Mouse (Mus musculus): ENCODE data around the gene Tent5c. TPM values are rescaled to one million over a fixed set of nuclear protein-coding genes. Genes with fewer than 3 reads are reported as not detected.

The Tent5c gene
- polyA plus RNA-seq, 1 experiment from 2014 or later: 31.3 TPM

DNA sequence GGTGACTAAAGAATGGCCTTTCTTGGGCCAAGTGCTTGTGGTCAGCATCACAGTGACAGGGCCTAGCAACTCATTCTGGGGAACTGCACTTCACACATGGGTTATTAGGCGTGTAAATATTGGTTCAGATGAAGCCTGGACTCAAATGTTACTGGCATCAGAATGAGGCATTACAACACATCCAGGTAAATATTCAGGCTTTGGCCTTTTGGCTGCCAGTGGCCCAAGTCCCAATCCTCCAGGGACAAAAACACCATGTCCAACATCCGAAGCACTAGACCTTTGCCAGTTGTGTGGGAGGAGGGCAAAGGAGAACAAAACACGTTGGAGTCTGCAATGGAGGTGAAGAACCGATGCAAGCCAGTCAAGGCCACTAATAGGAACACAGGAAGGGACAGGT, 22.6 kb downstream of the Tent5c start:
- WGBS: 81% methylated on average over 4 of the region's 4 CpGs
- no peak overlapping the region for H3K4me2 ChIP-seq
- ATAC-seq (ENCODE audit: extremely low read depth, insufficient number of reproducible peaks, low FRiP score, low TSS enrichment): no peak

GRCm38 (mm10) chr3:100464596-100464995, 24.5 kb downstream of the Tent5c start:
- no peak overlapping the region for H3K4me3 ChIP-seq
- H3K9me3 ChIP-seq: no peaks in the 10 kb centered on the region
- no peak overlapping the region for H3K27ac ChIP-seq (replicated peaks)
- no peak overlapping the region for H3K4me2 ChIP-seq
- H3K27me3 ChIP-seq (replicated peaks): no peaks in the 10 kb centered on the region
- H3K36me3 ChIP-seq: no peaks in the 10 kb centered on the region
- H3K4me1 ChIP-seq: peaks cover 16% of the 10 kb centered on the region
- WGBS: 92% methylated on average over 5 of the region's 5 CpGs
- no peak overlapping the region for H3K9ac ChIP-seq
- no peak for ATAC-seq (ENCODE audit: extremely low read depth, insufficient number of reproducible peaks, low FRiP score, low TSS enrichment)

More for the DNA sequence above, 22.6 kb downstream of the Tent5c start:
- Histone ChIP-seq H3K9ac (no peak overlapping the region), H3K4me3 (no peak overlapping the region), H3K27me3 (replicated peaks) (no peaks in the 10 kb centered on the region), H3K27ac (replicated peaks) (no peak overlapping the region), H3K36me3 (no peaks in the 10 kb centered on the region), H3K4me1 (peaks cover 16% of the 10 kb centered on the region), H3K9me3 (no peaks in the 10 kb centered on the region)

- no peak overlapping the region for H3K4me3 ChIP-seq
- H3K9ac ChIP-seq: no peak overlapping the region
- no peaks in the 10 kb centered on the region for H3K27me3 ChIP-seq (replicated peaks)
- H3K36me3 ChIP-seq: no peaks in the 10 kb centered on the region
- ATAC-seq (ENCODE audit: extremely low read depth, insufficient number of reproducible peaks, low FRiP score, low TSS enrichment): no peak
- H3K4me2 ChIP-seq: peak overlapping the region; percentile 57
- WGBS: 53% methylated on average over 2 of the region's 2 CpGs
- H3K9me3 ChIP-seq: no peaks in the 10 kb centered on the region
- no peak overlapping the region; the same call in 1 of the 2 replicates for H3K27ac ChIP-seq (replicated peaks)
- H3K4me1 ChIP-seq: peaks cover 16% of the 10 kb centered on the region
Measured at GRCm38 (mm10) chr3:100463959-100464265, 25.2 kb downstream of the Tent5c start.

DNA sequence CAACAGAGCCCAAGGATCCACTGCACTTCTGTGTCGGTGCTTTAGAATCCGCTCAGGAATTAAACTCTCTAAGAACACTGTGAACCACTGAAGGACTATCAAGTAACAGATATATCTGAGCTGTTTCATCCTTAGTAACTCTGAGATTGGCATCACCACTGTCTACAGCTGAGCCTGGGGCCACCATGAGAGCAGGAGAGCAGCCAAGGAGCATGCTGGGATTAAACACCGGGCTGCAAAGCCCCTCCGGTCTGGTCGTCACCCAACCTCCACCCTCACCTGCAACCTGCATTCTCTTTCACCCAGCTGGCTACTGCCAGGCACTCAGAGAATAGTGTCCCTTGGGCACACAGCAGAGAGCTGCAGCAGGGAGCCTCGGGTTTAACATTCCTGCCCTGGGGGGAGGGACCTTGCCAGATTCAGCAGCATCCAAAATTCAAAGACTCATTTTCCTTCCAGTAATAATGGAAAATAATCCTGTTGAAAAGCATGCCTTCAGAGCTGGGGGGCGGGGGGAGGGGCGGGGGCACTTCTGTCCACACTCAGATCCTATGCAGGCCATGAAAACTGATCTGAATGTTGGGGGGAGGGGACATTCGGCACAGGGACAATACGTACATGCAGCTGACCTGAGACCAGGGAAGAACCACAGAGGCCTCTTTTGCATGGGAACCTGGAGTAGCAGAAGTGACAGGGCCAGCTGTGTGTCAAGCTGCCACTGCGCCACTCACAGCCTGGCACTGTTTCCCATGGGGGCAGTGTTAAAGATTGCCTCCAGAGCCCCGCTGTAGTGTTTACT, 25.8 kb downstream of the Tent5c start:
- Histone ChIP-seq H3K4me3 (peak overlapping the region; percentile 3; the same call in 1 of the 2 replicates), H3K4me1 (peaks cover 16% of the 10 kb centered on the region), H3K27ac (replicated peaks) (no peak overlapping the region; the same call in 1 of the 2 replicates), H3K9me3 (no peaks in the 10 kb centered on the region), H3K4me2 (peak overlapping the region; percentile 57), H3K9ac (peak overlapping the region; percentile 17; the same call in 1 of the 2 replicates), H3K27me3 (replicated peaks) (no peaks in the 10 kb centered on the region), H3K36me3 (no peaks in the 10 kb centered on the region)
- no peak for ATAC-seq (ENCODE audit: extremely low read depth, insufficient number of reproducible peaks, low FRiP score, low TSS enrichment)
- WGBS: 21% methylated on average over 12 of the region's 12 CpGs

- Histone ChIP-seq H3K36me3 (no peaks in the 10 kb centered on the region), H3K4me1 (peaks cover 16% of the 10 kb centered on the region), H3K4me2 (no peak overlapping the region), H3K4me3 (no peak overlapping the region), H3K9ac (no peak overlapping the region), H3K9me3 (no peaks in the 10 kb centered on the region), H3K27me3 (replicated peaks) (no peaks in the 10 kb centered on the region), H3K27ac (replicated peaks) (no peak overlapping the region)
- WGBS: 76% methylated on average over 8 of the region's 8 CpGs
- ATAC-seq (ENCODE audit: extremely low read depth, insufficient number of reproducible peaks, low FRiP score, low TSS enrichment): no peak
Measured at GRCm38 (mm10) chr3:100462235-100463083, 26.7 kb downstream of the Tent5c start.

DNA sequence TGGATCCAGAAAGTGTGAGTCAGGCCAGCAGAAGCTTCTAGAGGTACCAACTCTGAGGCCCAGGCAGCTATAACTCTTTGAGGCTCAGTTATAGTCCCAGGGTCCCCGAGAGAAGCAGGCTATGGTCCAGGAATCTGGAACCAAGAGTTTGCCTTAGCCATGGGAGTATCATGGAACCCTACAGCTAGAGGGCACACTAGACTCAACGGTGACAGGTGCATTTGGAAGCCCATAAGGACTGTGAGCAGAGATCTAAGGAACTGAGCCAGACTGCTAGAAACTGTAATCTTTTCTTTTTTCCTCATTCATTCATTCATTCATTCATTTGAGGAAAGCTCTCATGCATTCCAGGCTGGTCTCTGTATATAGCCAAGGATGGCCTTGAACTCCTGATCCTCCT, 28.6 kb downstream of the Tent5c start:
- H3K4me3 ChIP-seq: no peak overlapping the region
- H3K27ac ChIP-seq (replicated peaks): no peak overlapping the region
- WGBS: 79% methylated on average over 2 of the region's 2 CpGs
- H3K4me2 ChIP-seq: no peak overlapping the region
- peaks cover 16% of the 10 kb centered on the region for H3K4me1 ChIP-seq
- no peaks in the 10 kb centered on the region for H3K36me3 ChIP-seq
- no peaks in the 10 kb centered on the region for H3K27me3 ChIP-seq (replicated peaks)
- H3K9ac ChIP-seq: no peak overlapping the region
- no peak for ATAC-seq (ENCODE audit: extremely low read depth, insufficient number of reproducible peaks, low FRiP score, low TSS enrichment)
- no peaks in the 10 kb centered on the region for H3K9me3 ChIP-seq

- no peaks in the 10 kb centered on the region for H3K36me3 ChIP-seq
- no peak for ATAC-seq (ENCODE audit: extremely low read depth, insufficient number of reproducible peaks, low FRiP score, low TSS enrichment)
- H3K27ac ChIP-seq (replicated peaks): no peak overlapping the region
- WGBS: 82% methylated on average over 7 of the region's 7 CpGs
- no peak overlapping the region for H3K4me3 ChIP-seq
- H3K9me3 ChIP-seq: no peaks in the 10 kb centered on the region
- H3K27me3 ChIP-seq (replicated peaks): no peaks in the 10 kb centered on the region; the same call in 1 of the 2 replicates
- H3K4me1 ChIP-seq: peaks cover 22% of the 10 kb centered on the region
- H3K9ac ChIP-seq: no peak overlapping the region
- no peak overlapping the region for H3K4me2 ChIP-seq
Measured at GRCm38 (mm10) chr3:100443798-100444500, 45.2 kb downstream of the Tent5c start.

DNA sequence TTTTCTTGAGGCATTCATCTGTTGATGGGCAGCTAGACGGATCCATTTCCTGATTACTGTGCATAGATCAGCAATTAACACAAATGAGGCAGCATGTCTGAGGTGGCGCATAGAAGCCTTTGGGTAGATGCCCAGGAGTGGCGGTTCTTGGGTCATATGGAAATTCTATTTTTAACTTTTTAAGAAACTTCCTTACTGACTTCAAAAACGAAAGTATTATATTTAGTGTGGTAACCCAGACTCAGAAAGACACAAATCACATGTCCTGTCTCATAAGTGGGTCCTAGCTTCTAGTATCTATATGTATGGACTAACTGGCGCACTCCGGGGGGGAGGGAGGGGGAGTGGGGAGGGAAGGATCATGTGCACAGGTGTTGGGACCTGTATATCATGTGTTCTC, 46.6 kb downstream of the Tent5c start:
- WGBS: 82% methylated on average over 6 of the region's 6 CpGs
- H3K9ac ChIP-seq: no peak overlapping the region
- no peak overlapping the region for H3K4me2 ChIP-seq

GRCm38 (mm10) chr3:100440754-100441153, 48.4 kb downstream of the Tent5c start:
- H3K4me2 ChIP-seq: no peak overlapping the region
- H3K4me3 ChIP-seq: no peak overlapping the region
- no peaks in the 10 kb centered on the region for H3K9me3 ChIP-seq
- ATAC-seq (ENCODE audit: extremely low read depth, insufficient number of reproducible peaks, low FRiP score, low TSS enrichment): no peak
- peaks cover 30% of the 10 kb centered on the region for H3K4me1 ChIP-seq
- H3K27ac ChIP-seq (replicated peaks): no peak overlapping the region
- no peaks in the 10 kb centered on the region for H3K36me3 ChIP-seq
- H3K27me3 ChIP-seq (replicated peaks): no peaks in the 10 kb centered on the region
- WGBS: 50% methylated on average over 4 of the region's 4 CpGs
- H3K9ac ChIP-seq: no peak overlapping the region

More for the DNA sequence above, 46.6 kb downstream of the Tent5c start:
- ATAC-seq (ENCODE audit: extremely low read depth, insufficient number of reproducible peaks, low FRiP score, low TSS enrichment): no peak
- Histone ChIP-seq H3K27ac (replicated peaks) (no peak overlapping the region), H3K4me3 (no peak overlapping the region), H3K4me1 (peaks cover 25% of the 10 kb centered on the region), H3K36me3 (no peaks in the 10 kb centered on the region), H3K9me3 (no peaks in the 10 kb centered on the region), H3K27me3 (replicated peaks) (no peaks in the 10 kb centered on the region; the same call in 1 of the 2 replicates)

DNA sequence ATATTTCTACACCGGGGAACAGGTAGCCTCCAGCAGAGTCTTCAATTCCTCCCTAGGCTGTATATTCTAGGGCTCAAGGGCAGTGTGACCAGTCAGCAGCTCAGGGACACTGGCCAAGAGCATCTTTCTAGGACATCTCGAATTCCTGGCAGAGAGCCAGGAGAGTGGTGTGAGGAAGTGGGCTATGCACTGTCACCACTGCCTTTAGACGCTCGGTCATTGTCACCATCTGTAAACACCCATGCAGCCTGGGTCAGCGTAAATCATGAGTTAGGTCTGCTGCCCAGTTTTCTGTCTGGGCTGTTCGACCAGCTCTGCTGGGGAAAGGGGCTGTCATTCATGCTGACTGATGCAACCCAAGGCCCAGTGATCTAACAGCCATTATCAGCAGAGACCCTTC, 49.1 kb downstream of the Tent5c start:
- Histone ChIP-seq H3K4me1 (peaks cover 30% of the 10 kb centered on the region), H3K36me3 (no peaks in the 10 kb centered on the region), H3K9me3 (no peaks in the 10 kb centered on the region), H3K4me2 (peak overlapping the region; percentile 39; the same call in 1 of the 2 replicates), H3K9ac (no peak overlapping the region), H3K27ac (replicated peaks) (peak overlapping the region; percentile 37; the same call in 1 of the 2 replicates), H3K27me3 (replicated peaks) (no peaks in the 10 kb centered on the region), H3K4me3 (no peak overlapping the region)
- 22% methylated on average over 6 of the region's 6 CpGs for WGBS
- ATAC-seq (ENCODE audit: extremely low read depth, insufficient number of reproducible peaks, low FRiP score, low TSS enrichment): 0 out of 2 replicates have a peak, but pooled peaks have one; percentile 32

GRCm38 (mm10) chr3:100439088-100439487, 50.0 kb downstream of the Tent5c start:
- peak overlapping the region; percentile 76 for H3K27ac ChIP-seq (replicated peaks)

More at GRCm38 (mm10) chr3:100439088-100439487, 50.0 kb downstream of the Tent5c start:
- no peaks in the 10 kb centered on the region for H3K9me3 ChIP-seq
- no peak overlapping the region for H3K9ac ChIP-seq
- no peaks in the 10 kb centered on the region for H3K27me3 ChIP-seq (replicated peaks)
- WGBS: 54% methylated on average over 3 of the region's 3 CpGs
- ATAC-seq (ENCODE audit: extremely low read depth, insufficient number of reproducible peaks, low FRiP score, low TSS enrichment): no peak
- no peak overlapping the region for H3K4me3 ChIP-seq
- no peaks in the 10 kb centered on the region for H3K36me3 ChIP-seq
- peaks cover 27% of the 10 kb centered on the region for H3K4me1 ChIP-seq
- H3K4me2 ChIP-seq: peak overlapping the region; percentile 39

Data from heart, embryonic 13.5 days (tissue).